Mouse (Mus musculus) regulatory T cell (primary cell): ENCODE measurements around the gene Olfr78.

Source experiments
- in situ Hi-C: fragments of 300-600 bp; cut with MboI, MseI; formaldehyde crosslinking; loops from one replicate; pipeline ENCODE4 v1.15.1; 2025; ENCODE audit warnings: high pct_unique_total_duplicates

Gene Olfr78

DNA sequence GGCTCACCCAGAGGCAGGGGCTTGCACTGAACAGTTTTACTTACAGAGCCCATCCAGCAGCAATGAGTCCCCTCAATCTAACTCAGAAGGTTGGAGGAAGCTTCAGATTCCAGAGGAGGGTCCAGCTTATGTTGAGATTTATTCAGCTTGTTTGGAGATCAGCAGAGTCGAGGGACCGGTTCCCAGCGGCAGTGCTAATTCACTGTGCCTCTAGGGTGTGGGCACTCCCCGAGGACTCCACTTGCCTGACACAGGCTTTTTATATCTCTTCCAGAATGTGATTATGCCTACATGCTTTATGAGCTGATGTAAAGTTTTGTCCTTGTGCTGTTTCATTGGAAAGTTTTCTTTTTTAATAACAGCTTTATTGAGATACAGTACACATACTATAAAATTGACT, at the start of gene Olfr78, which contains the start of gene Olfr560:
Olfr78 (minus strand) TSS at position 206 of the 400 bp plus-strand sequence.
Olfr560 (minus strand) TSS at position 101 of the 400 bp plus-strand sequence.
- in situ Hi-C loops: loop anchor here (10.0 kb wide), 1 partner anchor 244 kb away; no protein-coding TSS in a partner anchor

DNA sequence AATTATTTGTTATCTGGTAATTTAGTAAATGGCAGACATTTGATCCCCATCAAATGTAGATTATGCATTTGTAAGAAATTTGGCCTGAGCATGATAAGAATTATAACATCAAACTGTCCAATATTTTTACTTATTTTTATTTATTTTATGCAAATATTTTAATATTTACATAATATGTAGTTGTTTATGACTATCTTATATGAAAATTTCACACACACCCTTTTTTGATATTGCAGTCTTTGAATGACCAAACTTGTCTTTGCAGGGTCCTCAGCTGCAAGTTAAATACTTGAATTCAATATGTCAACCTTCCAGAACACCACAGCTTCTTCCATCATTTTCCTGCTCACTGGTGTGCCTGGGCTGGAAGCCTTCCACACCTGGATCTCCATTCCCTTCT, 43.9 kb upstream of the Olfr78 start, which contains the start of gene Olfr564:
Olfr564 (plus strand) TSS at position 301 of the 400 bp plus-strand sequence.
- in situ Hi-C loops: no loop called here

- in situ Hi-C loops: no loop called here
These were observed 11.7 kb upstream of the Olfr78 start, which contains the start of gene Olfr561 for GRCm38 (mm10) chr7:102770921-102771320. Gene Olfr561 (plus strand): TSS chr7:102771221.

DNA sequence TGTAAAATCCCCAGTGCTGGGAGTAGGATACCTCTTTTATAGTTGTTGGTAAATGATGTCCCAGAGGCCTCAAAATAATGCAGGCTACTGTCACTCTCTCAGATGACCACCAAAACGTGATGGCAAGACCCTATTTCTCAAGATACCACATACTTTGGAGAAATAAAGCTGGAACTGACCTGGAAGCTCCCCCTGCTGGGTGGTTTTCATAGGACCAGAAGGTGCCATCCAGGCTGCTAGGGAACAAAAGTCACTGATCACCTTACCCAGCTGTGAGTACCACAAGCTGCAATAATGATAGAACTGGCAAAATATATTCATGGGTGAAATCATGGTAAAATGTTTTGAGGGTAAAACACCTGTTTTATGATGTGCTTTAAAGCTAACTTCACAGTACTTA, 7.2 kb downstream of the Olfr78 start:
- in situ Hi-C loops: loop anchor here (10.0 kb wide), 1 partner anchor 237 kb away; no protein-coding TSS in a partner anchor

DNA sequence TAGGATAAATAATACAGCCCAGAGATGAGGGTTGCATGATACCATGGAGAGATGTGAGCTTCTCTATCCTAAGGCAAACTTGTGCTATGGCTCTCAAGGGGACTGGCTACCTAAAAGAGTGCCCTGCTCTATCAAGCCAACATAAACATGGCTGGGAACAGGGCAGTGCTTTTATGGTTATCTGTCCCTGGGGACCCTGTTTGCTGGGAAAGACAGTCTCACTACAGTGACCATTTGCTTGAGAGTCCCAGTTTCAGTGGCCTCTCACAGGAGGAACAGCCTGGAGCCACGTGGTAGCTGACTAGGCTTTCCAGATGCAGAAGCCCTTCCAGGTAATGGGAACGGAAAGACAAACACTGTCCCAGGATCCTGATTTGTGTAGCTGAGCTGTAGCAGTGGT, 21.6 kb downstream of the Olfr78 start:
- in situ Hi-C loops: no loop called here

GRCm38 (mm10) chr7:102733793-102734192, 25.5 kb downstream of the Olfr78 start:
- in situ Hi-C loops: no loop called here

DNA sequence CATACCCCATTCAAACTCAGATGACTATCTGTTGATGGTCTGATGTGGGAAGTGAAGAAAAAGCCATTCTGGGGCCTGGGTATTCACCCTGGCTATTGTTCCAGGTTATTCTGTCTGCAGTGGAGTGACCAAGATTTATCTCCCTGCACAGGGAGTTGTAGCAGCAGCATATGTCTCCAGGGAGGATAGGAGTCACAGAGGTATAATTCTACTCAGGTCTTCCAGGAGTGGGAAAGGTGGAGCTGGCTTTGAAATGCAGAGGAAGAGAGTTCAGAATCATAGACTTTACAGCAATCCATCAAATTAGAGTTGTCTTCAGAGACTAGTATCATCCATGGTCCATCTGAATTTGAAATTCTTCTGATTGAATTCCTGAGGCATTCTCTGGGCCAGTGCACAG, 31.9 kb downstream of the Olfr78 start, which contains the start of gene Olfr559:
Olfr559 (minus strand) TSS at position 101 of the 400 bp plus-strand sequence.
- in situ Hi-C loops: no loop called here

GRCm38 (mm10) chr7:102718970-102719369, 40.3 kb downstream of the Olfr78 start, which contains the start of gene Olfr33:
Gene Olfr33 (minus strand): TSS chr7:102719070.
- in situ Hi-C loops: no loop called here

DNA sequence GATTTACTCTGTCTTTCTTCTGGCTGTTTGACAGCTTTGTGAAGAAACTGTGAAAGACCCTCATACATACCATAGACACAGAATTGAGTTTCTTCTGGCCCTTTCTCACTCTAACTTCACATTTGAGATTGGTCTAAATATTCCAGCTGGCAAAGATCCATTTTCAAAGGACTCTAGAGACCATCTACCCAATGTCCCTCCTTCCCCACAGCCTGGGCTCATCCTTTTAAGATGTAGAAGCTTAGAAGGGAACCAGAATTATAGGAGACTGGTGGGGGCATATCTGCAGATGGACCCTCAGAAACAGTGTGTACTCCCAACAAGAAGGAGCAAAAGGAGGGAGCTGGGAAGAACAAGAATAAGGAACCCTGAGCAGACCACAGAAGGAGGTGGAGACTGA, 57.4 kb downstream of the Olfr78 start, which contains the start of gene Olfr558:
Olfr558 (plus strand) TSS at position 301 of the 400 bp plus-strand sequence.
- in situ Hi-C loops: no loop called here

GRCm38 (mm10) chr7:102698461-102698860, 60.8 kb downstream of the Olfr78 start:
- in situ Hi-C loops: loop anchor here (5.0 kb wide), 1 partner anchor 224 kb away; the partner anchor contains the start of gene Olfr572

DNA sequence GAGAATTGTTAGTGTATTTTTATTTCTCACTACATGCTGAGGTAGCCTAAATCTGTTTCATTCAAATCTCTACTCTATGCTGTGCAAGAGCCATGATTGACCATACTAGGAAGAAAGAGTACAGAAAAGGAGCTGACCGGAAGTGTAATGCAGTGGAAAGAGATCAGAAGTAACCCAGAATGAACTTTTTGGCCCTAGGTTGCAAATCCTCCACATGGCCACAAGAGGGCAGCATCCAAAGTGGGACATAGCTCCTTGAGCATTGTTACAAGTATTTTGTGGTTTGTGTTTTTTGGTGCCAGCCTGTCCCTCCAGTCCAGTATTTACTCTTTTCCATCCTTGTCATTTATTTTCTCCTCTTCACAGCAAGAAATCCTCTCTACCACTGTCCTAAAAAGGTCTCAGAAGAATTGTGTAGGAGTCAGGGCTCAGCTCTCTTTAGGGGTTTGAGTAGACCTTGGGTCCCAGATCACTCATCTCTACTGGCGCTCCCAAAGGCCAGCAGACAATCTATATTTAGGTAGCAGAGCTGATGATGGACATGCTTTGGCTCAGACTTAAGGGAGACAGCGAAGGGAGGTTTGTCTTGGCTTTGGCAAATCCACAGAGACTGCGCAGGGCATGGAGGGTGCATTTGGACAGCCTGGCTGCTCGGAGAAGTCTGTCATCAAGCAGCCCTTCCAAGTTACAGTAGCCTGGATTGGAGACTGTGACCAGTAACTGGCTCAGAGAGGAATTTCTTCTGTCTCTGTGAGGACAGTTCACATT, 63.7 kb downstream of the Olfr78 start, which contains the start of gene Olfr557:
Olfr557 (plus strand) TSS at position 553 of the 768 bp plus-strand sequence.
- in situ Hi-C loops: loop anchor here (5.0 kb wide), 1 partner anchor 227 kb away; the partner anchor contains the start of gene Olfr572
